Mouse (Mus musculus) heart, embryonic 11.5 days (tissue): ENCODE measurements around the gene Rnf167. TPM values are rescaled to one million over a fixed set of nuclear protein-coding genes. Genes with fewer than 3 reads are reported as not detected.

Experiments used
- ATAC-seq: fragments of 200-750 bp; cut with Nextera tagmentation; replicated peaks from 2 replicates; pipeline ENCODE4 v1.8.0; 2017; ENCODE audit warnings: moderate library complexity; ENCODE audit not compliant: insufficient number of reproducible peaks, low FRiP score, low TSS enrichment
- H3K27ac ChIP-seq: fragments of 300-500 bp; sonication (generic); 2 replicates; pipeline ENCODE4 v1.5.1; 2014; ENCODE audit warnings: mild to moderate bottlenecking, low read depth, low read length
- H3K27me3 ChIP-seq: fragments of 300-500 bp; sonication (generic); 2 replicates; pipeline ENCODE4 v1.6.1; 2014; ENCODE audit warnings: mild to moderate bottlenecking, low read length, mixed read lengths; ENCODE audit not compliant: control insufficient read depth, insufficient read depth
- H3K36me3 ChIP-seq: fragments of 300-500 bp; sonication (generic); 2 replicates; pipeline ENCODE4 v1.6.1; 2014; ENCODE audit warnings: mild to moderate bottlenecking, low read length, moderate library complexity, mixed read lengths; ENCODE audit not compliant: control insufficient read depth, insufficient read depth
- H3K4me1 ChIP-seq: fragments of 300-500 bp; sonication (generic); 2 replicates; pipeline ENCODE4 v1.6.1; 2014; ENCODE audit warnings: low read length; ENCODE audit not compliant: control insufficient read depth, insufficient read depth
- H3K4me2 ChIP-seq: fragments of 300-500 bp; sonication (generic); 2 replicates; pipeline ENCODE4 v1.6.1; 2014; ENCODE audit warnings: mild to moderate bottlenecking, moderate library complexity
- H3K4me3 ChIP-seq: fragments of 300-500 bp; sonication (generic); 2 replicates; pipeline ENCODE4 v1.5.1; 2014; ENCODE audit warnings: low read depth, low read length
- H3K9ac ChIP-seq: fragments of 300-500 bp; sonication (generic); 2 replicates; pipeline ENCODE4 v1.6.1; 2014; ENCODE audit warnings: mild to moderate bottlenecking, low read depth, low read length, moderate library complexity
- H3K9me3 ChIP-seq: fragments of 300-500 bp; sonication (generic); replicated peaks from 2 replicates; pipeline ENCODE4 v1.6.1; 2016; ENCODE audit warnings: low read length; ENCODE audit not compliant: control insufficient read depth
- WGBS: fragments of 180-500 bp; shearing (Covaris S2); extraction: QIAGEN DNeasy Blood & Tissue Kit; methylation state at CpG from one replicate; pipeline ENCODE4 v1.1.7; 2014; ENCODE audit not compliant: insufficient replicate concordance; 5-methylcytosine and 5-hydroxymethylcytosine counted together
- polyA plus RNA-seq: library from polyadenylated mRNA; unstranded; fragments of >200 nt; fragmentation: Nextera tagmentation; extraction: Ambion mirVana; gene quantifications from 2 replicates; pipeline ENCODE4 v1.2.1, GENCODE M21; 2014

The Rnf167 gene
- polyA plus RNA-seq, 1 experiment from 2014 or later = 76.9 TPM

DNA sequence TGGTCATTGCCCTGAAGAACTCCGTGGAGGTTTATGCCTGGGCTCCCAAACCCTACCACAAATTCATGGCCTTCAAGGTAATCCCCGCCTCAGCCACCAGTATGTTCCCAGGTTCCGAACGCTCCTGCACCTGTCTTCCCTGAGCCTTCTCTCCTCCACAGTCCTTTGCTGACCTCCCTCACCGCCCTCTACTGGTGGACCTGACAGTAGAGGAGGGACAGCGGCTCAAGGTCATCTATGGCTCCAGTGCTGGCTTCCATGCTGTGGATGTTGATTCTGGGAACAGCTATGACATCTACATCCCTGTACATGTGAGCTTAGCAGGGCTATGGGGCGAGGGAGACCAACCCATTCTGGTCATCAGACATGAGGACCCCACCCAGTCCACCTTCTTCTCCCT, 34.5 kb upstream of the Rnf167 start:
- H3K27me3 ChIP-seq = peaks cover 8% of the 10 kb centered on the region
- 68% methylated on average over 7 of the region's 7 CpGs for WGBS
- H3K9ac ChIP-seq = no peak overlapping the region
- ATAC-seq = no peak
- H3K4me1 ChIP-seq = peaks cover 11% of the 10 kb centered on the region
- H3K4me2 ChIP-seq = no peak overlapping the region
- peaks cover 36% of the 10 kb centered on the region for H3K36me3 ChIP-seq
- no peak overlapping the region for H3K4me3 ChIP-seq
- no peak overlapping the region for H3K27ac ChIP-seq
- H3K9me3 ChIP-seq = no peaks in the 10 kb centered on the region

DNA sequence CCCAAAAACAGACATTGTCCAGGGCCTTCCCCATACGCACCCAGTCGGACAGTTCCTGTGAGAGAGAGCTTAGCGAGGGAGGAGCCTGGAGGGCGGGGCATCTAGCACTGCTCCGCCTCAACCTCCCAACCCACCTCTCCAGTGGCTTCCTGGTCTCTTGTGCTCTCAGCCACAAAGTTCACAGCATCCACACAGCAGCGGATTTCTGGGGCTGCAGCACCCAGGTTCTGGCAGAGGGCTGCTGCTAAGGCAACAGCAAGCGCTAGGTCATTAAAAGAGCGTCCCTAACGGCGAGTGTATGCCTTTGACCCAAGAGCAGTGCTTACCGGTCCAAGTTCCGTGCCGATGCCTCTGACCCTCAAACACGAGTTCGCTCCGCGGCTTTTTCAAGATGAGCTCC, 32.0 kb upstream of the Rnf167 start:
- H3K4me3 ChIP-seq = peak overlapping the region; percentile 45
- H3K4me1 ChIP-seq = peaks cover 11% of the 10 kb centered on the region
- H3K27ac ChIP-seq = peak overlapping the region; percentile 3; the same call in 1 of the 2 replicates
- H3K4me2 ChIP-seq = peak overlapping the region; percentile 95
- peaks cover 8% of the 10 kb centered on the region for H3K27me3 ChIP-seq
- peaks cover 19% of the 10 kb centered on the region for H3K36me3 ChIP-seq
- ATAC-seq = peak; percentile 70; the same call in 1 of the 2 replicates
- WGBS = 3% methylated on average over 17 of the region's 17 CpGs
- peak overlapping the region; percentile 69 for H3K9ac ChIP-seq
- H3K9me3 ChIP-seq = no peaks in the 10 kb centered on the region

DNA sequence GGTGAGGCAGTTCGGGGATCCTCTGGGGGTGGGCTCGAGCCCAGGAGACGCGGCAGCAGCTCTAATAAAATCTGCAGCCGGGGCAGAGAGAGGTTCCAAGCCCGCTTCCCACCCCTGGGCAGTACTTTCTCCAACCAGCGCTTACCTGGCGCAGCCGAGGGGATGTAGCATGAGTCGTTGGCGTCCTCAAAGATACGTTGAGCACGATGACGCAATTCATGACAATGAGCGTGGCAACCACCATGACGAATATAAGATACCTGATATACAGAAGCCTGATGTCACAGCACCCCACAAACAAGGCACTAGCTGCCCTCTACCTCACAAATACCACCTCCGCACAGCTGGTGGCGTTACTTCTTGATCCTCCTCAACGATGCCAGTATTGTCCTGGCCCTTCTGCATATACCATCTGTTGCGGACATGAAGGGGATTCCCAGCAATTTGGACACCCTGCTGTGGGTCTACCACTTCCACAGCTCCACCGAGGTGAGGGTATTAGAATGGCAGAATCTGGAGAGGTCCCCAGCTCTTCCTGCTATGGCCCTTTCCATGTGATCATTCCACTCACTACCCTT, 31.4 kb upstream of the Rnf167 start, which contains the start of gene 4930544D05Rik:
TSS of gene 4930544D05Rik (plus strand) at position 333 of the 578 bp plus-strand sequence.
- Histone ChIP-seq H3K36me3 (peaks cover 15% of the 10 kb centered on the region), H3K4me3 (peak within 1 kb of the TSS; percentile 45), H3K4me1 (peaks cover 11% of the 10 kb centered on the region), H3K27me3 (peaks cover 8% of the 10 kb centered on the region), H3K27ac (peak within 1 kb of the TSS; percentile 3; the same call in 1 of the 2 replicates), H3K9ac (peak within 1 kb of the TSS; percentile 69), H3K9me3 (no peaks in the 10 kb centered on the region), H3K4me2 (peak within 1 kb of the TSS; percentile 95)
- 10% methylated on average over 21 of the region's 21 CpGs for WGBS
- ATAC-seq = no peak

DNA sequence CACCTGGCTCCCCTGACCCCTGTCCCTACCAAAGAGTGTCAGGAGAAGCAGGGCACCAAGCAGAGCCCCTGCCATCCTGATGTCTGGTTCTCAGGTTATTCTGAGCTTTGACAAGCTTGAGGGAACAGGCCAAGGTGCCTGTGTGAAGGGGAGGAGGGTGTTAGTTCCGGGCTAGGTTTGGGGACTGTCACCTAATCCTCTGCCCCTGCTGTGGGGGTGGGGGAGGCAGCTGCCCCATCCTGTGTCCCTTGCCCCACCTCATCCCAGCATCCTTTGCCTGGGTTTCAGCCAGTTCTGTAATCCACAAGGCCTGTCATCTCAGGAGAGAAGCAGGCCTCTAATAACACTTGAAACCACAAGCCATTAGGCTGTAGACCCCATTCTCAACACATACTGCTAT, 27.9 kb upstream of the Rnf167 start, which contains the start of gene Chrne:
TSS of gene Chrne (minus strand) at position 116 of the 400 bp plus-strand sequence.
- H3K27ac ChIP-seq = no peak within 1 kb of the TSS
- 25% methylated on average over 1 of the region's 1 CpGs for WGBS
- no peak for ATAC-seq
- H3K9ac ChIP-seq = no peak within 1 kb of the TSS
- no peaks in the 10 kb centered on the region for H3K9me3 ChIP-seq
- no peak within 1 kb of the TSS for H3K4me2 ChIP-seq
- no peaks in the 10 kb centered on the region for H3K36me3 ChIP-seq
- peaks cover 8% of the 10 kb centered on the region for H3K27me3 ChIP-seq
- no peak within 1 kb of the TSS for H3K4me3 ChIP-seq
- H3K4me1 ChIP-seq = peaks cover 13% of the 10 kb centered on the region

- Histone ChIP-seq H3K36me3 (no peaks in the 10 kb centered on the region), H3K27me3 (no peaks in the 10 kb centered on the region; the same call in 1 of the 2 replicates), H3K9me3 (no peaks in the 10 kb centered on the region), H3K4me2 (no peak overlapping the region), H3K4me1 (0 out of 2 replicates have a peak, but pooled peaks cover 2% of the 10 kb centered on the region), H3K9ac (no peak overlapping the region), H3K27ac (no peak overlapping the region), H3K4me3 (no peak overlapping the region)
- 33% methylated on average over 7 of the region's 7 CpGs for WGBS
- ATAC-seq = no peak
Observed at GRCm38 (mm10) chr11:70621972-70622814, 24.8 kb upstream of the Rnf167 start.

GRCm38 (mm10) chr11:70623053-70623742, 23.8 kb upstream of the Rnf167 start:
- H3K4me1 ChIP-seq = 0 out of 2 replicates have a peak, but pooled peaks cover 2% of the 10 kb centered on the region
- 76% methylated on average over 10 of the region's 10 CpGs for WGBS
- no peak for ATAC-seq

GRCm38 (mm10) chr11:70625473-70625872, 21.6 kb upstream of the Rnf167 start:
- H3K9me3 ChIP-seq = no peaks in the 10 kb centered on the region
- H3K4me3 ChIP-seq = no peak overlapping the region
- H3K27ac ChIP-seq = no peak overlapping the region
- no peaks in the 10 kb centered on the region for H3K27me3 ChIP-seq
- H3K36me3 ChIP-seq = no peaks in the 10 kb centered on the region
- H3K4me1 ChIP-seq = 0 out of 2 replicates have a peak, but pooled peaks cover 2% of the 10 kb centered on the region
- WGBS = 41% methylated on average over 4 of the region's 4 CpGs
- H3K4me2 ChIP-seq = no peak overlapping the region
- no peak for ATAC-seq
- H3K9ac ChIP-seq = no peak overlapping the region

More at GRCm38 (mm10) chr11:70623053-70623742, 23.8 kb upstream of the Rnf167 start:
- H3K4me2 ChIP-seq = no peak overlapping the region
- no peaks in the 10 kb centered on the region; the same call in 1 of the 2 replicates for H3K27me3 ChIP-seq
- H3K36me3 ChIP-seq = no peaks in the 10 kb centered on the region
- H3K27ac ChIP-seq = no peak overlapping the region
- H3K9ac ChIP-seq = no peak overlapping the region
- no peaks in the 10 kb centered on the region for H3K9me3 ChIP-seq
- H3K4me3 ChIP-seq = no peak overlapping the region

- Histone ChIP-seq H3K36me3 (no peaks in the 10 kb centered on the region), H3K27me3 (no peaks in the 10 kb centered on the region), H3K9me3 (no peaks in the 10 kb centered on the region), H3K27ac (no peak overlapping the region), H3K4me2 (no peak overlapping the region), H3K4me1 (0 out of 2 replicates have a peak, but pooled peaks cover 2% of the 10 kb centered on the region), H3K9ac (no peak overlapping the region), H3K4me3 (no peak overlapping the region)
- 70% methylated on average over 4 of the region's 4 CpGs for WGBS
- no peak for ATAC-seq
Observed at GRCm38 (mm10) chr11:70626877-70627276, 20.2 kb upstream of the Rnf167 start.
